Mouse (Mus musculus): ENCODE measurements around the gene Gm38392.

DNA sequence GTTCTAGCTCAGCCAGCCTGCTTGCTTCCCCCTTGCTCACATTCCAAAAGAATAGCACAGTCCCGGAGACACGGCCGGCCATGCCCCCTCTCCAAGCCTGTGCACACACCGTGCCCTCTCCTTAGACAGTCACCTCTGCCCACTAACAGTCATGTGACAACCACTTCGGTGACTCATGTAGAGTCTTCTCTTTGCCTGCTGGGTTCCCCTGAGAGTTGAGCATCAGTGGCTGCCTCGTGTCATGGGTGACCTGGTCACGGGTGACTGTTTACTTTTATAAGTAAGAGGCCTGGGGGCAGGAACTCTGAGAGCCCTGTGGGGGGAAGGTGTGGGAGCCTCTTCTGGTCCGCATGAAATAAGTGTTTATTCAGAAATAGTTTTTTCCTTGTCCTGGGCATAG lies 53.0 kb downstream of the Gm38392 start:
- TF ChIP-seq CTCF (IDR thresholded peaks at IDR 0.05; ENCODE audit: borderline replicate concordance, insufficient read depth, low read depth, low read length) (no peak), POLR2A (IDR thresholded peaks at IDR 0.05; ENCODE audit: borderline replicate concordance, insufficient read depth, low read length) (no peak)

Measured in cerebellum, adult 2 months (tissue).